Mouse (Mus musculus) spleen, postnatal 4 days (tissue): ENCODE data around the gene Zfp207.
"Not testable (repeated sequence)": the region's sequence is repeated elsewhere in the genome, so short reads cannot be mapped to it uniquely, and the experiment has no call there.

Experiments used
- DNase-seq, 2 experiments: peaks; one replicate each; pipeline ENCODE4 v3.0.0; 2022; ENCODE audit warnings: low spot score in 2 of 2

Zfp207 gene

DNA sequence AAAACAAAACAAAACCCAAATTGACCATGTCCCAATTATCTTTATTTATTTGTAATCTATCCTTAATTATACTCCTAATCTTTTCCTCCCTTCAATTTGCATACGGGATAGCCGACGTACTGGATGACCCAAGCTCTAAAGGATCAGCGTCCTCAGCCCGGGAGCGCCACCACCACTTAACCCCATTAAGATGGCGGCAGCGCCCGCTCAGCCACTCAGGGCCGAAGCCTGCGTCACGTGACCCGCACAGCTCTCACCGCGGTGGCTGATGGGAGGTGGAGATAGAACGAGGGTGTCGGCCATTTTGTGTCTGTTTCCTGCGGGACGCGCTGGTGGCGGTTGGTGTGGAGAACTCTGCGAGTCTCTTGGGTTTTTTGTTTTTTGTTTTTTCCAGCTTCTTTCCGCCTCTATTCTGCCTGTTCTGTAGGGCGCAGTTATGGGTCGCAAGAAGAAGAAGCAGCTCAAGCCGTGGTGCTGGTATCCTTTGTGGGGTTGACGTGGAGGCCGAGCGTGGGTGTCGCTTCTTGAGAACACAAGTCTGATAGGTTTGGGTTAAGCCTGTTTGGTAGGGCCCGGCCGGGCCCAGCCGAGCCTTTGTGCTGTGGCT lies at the start of gene Zfp207:
Gene Zfp207, plus strand, starts transcription at position 261 of the 607 bp plus-strand sequence.
- peak; percentile 98 to 99 for DNase-seq

DNA sequence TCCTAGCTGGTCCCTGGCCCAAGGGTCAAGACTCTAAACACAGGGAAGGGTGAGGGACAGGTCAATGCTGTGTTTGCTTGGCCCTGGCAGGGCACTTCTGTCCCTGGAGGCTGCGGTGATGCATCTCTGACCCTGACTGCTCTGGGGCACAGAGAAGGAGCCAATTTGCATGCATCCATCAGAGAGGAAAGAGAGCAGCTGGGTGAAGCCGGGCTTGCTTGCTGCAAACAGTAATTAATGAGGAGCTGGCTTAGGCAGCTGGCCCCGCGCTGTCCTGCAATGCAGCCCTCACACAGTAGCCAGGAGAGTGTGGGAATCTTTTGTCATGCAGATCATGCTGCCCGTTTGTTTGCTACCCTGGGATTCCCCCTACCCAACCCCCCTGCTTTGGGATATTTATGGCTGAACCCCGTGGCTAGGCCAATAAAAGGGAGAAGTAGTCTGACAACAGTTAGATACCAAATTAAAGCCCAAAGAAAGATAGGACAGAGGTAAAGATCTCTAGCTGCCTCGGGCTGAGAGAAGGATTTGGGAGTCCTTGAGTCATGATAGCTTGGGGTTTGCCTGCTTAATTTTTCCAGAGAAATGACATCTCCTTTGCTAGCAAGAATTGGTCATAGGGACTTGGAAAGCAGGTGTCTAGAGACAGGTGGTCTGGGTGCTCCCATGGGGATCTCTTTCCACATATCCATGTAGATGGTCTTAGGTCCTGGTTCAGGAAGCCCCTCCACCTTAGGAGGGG lies 47.3 kb upstream of the Zfp207 start:
- no peak for DNase-seq

DNA sequence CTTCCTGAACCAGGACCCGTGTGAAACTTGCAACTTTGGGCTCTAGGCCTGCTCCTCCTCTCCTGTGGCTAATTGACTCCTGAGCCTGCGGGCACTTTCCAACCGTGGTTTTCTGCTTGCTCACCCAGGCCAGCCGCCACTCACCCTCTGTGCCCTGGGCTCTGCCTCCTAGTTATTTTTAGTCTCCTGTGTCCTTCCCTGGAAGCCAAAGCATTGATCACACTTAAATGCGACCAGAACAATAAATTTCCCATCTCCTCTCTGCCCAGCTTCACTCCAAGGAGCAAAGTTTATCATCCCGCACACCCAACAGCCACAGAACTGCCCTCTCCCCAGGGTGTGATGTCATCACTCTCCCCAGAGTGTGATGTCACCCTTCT lies 46.7 kb upstream of the Zfp207 start:
- no peak for DNase-seq

DNA sequence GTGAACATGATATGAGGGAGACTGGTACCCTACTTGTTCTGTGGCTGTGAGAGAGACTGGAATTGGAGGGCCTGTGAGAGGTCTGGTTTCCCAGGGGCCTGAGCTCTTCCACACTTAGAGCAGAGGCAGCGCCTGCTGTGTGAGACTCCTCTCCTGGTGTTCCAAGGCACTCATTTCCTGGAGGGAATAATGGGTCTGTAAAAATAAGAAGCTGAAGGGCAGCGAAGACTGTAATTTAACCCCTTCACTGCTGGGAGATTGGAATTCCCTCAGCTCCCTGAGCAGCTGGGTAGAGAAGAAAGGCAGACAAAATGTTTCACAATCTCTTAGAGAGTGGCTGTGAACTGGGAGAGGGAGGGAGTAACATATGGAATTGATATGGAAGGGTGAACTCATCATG lies 40.6 kb upstream of the Zfp207 start:
- DNase-seq, result no peak

DNA sequence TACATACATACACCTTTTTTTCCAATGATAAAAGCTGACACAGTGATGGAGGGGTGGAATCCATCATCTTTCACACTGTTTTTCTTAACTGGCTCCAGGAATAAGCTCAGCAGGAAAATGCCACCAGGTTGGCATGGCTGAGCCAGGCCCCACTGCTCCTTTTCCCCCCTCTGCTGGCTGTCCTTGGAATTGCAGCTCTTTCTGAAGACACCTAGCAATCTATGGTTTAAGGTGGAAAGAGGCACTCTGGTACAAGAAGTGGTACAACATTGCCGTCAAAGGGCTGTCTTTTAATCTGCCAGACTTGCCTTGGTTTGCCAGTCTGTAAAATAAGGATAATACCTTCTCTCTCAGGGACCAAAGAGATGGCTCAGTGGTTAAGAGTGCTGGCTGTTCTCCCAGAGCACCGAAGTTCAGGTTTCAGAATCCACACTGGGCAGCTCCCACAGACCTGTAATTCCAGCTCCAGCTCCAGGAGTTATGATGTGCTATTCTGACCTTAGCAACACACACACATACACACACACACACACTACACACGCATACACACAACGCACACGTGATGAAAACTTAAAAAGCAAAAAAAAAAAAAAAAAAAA lies 31.1 kb upstream of the Zfp207 start:
- DNase-seq, result peak; percentile 75 to 94

DNA sequence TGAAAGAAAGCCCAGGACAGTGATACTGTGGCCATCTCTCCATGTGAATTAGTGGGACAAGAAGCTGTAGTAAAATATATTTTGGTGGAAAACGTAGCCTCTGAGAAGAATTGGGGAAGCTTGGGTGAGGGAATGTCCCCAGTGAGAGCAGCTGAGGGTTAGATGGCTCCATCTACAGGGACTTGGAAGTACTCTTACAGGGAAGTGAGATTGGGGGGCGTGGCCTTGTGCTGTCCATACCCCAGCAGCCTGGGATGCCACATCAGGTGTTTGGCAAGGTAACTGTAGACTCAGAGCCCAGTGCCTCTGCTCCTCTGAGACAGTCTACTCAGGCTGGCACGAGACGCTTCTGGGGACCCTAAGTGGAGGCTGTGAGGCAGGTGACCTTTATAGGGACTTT lies 28.2 kb upstream of the Zfp207 start:
- peak in 1 of 2 experiments; percentile 18 for DNase-seq

DNA sequence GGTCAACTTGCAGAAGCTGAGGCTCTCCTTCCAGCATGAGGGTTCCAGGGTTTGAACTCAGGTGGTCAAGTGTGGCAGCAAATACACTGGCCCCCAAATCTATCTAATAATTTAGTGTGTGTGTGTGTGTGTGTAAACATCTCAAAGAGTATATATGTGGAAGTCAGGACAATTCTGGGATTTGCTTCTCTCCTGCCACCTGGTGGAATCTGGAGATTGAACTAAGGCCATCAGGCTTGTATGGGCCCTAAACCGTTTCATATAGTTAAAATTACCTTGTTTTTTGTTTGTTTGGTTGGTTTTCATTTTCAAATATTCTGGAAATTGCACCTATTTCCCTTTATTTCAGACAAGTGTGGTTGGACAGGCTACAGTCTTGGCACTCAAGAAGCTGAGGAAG lies 14.1 kb upstream of the Zfp207 start:
- DNase-seq, result no peak

DNA sequence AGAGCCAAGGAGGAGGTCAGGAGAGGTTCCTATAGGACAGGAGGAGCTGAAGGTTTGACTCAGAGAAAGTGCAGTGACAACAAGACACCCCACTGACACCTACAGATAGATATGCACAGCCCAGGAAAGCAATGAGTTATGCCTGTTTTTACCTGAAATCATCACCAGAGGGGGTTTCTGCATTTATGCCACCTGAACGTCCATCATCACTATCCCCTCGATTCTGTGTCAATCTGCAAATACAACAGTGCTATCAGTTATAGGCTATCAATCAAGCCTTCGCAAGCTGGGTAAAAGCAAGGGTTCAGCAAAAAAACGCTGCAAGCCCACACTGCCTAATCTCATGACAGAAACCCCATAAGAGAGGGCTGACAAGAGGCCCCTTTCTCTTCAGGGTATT lies 6.4 kb upstream of the Zfp207 start:
- DNase-seq, result no peak

DNA sequence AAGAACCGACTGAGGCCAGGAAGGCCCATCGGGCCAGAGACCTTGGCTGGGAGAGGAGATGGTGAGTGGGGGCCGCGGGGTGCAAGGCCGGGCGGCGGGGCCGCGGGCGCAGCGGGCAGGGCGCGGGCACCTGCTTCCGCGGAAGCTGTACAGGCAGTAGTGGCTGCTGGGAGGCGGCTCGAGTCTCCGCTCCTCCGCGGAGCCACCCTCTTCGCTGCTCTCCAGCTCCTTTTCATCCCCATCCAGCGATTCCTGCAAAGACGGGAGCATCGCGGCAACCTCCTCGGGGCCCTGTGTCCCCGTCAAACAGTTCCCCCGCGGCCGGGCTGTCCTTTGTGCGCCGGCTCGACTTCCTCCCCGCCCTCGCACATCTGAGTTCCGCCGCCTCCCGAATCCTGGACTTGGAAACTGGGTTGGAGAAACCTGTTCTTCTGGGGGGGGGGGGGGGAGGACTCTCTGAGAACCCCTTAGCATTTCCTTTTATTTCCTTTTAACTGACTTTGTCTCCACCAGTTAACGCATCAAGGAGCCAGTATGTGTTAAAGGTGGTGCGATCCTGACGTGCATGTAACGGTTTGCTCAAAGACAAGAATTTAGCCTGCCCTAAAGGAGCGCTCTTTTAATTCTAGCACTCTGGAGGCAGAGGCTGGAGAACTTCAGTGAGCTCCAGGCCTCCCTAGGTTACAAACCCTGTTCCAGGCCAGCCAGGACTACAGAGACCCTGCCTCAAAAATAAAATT lies 5.2 kb upstream of the Zfp207 start, which contains the start of gene 5730455P16Rik:
Gene 5730455P16Rik, minus strand, starts transcription at position 323 of the 740 bp plus-strand sequence.
- DNase-seq, result peak; percentile 84 to 94

DNA sequence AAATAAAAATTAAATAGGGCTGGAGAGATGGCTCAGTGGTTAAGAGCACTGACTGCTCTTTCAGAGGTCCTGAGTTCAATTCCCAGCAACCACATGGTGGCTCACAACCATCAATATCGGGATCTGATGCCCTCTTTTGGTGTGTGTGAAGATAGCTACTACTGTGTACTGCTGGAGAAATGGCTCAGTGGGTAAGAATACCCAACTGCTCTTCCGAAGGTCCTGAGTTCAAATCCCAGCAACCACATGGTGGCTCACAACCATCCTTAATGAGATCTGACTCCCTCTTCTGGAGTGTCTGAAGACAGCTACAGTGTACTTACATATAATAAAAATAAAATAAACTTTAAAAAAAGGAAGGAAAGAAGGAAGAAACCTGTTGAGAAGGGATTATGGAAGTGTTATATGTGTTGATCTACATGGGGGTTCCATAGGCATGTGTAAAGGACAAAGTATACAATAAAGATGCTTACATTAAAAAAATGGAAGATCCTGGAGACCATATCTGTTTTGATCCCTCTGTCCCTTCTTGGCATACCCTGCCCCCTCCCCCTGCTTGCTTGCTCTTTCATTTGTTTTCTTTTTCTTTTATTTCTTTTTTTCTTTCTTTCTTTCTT lies 4.5 kb upstream of the Zfp207 start:
- DNase-seq, result not testable (repeated sequence)

DNA sequence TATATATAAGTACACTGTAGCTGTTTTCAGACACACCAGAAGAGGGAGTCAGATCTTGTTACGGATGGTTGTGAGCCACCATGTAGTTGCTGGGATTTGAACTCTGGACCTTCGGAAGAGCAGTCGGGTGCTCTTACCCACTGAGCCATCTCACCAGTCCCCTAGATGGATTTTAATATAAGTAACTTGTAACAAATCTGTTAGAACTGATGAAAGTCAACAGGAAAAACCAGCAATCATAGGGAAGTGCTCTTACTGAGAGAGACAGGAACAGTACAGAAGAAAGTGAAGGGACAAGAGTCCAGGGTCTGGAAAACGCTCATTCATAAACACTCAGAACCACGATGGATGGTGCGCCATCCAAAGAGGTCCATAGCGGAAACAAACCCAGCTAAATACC lies 3.9 kb upstream of the Zfp207 start:
- not testable (repeated sequence) for DNase-seq

DNA sequence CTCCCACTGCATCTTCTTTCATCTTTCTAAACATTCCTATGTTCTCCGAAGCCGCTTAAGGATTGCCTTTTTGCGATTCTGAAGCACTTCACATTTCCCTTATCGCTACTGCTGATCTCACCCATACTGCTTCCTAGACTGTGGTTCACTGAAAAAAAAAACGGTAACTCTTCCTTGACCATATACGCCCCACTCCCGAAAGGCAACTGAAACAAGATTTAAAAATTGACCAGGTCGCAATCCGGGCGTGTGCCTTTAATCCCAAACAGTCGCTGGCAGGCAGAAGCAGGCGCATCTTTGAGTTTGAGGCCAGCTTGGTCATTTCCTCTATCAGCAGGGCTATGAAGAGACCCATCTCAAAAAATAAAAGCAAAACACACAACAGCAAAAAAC lies 457 bp upstream of the Zfp207 start:
- peak; percentile 38 to 73 for DNase-seq

DNA sequence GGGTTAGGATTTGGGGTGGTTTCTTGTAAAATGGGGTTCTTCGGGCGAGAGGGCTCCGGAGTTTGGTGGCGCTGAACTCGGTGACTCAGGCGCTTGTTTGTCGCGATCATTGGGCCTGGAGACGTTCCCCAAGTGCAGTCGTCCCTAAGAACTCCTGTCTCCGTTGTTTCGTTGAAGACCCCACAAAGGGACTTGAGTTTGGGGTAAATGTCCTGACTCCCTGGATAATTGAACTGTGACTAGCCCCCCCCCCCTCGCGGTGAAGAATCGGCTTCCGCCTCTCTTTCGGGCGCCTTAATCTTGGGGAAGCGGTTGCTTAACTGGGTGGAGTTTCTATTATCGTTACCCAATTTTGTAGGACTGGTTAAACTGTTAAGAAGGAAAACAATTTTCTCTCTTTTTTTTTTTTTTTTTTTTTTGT lies 557 bp downstream of the Zfp207 start:
- DNase-seq, result peak in 1 of 2 experiments; percentile 50

DNA sequence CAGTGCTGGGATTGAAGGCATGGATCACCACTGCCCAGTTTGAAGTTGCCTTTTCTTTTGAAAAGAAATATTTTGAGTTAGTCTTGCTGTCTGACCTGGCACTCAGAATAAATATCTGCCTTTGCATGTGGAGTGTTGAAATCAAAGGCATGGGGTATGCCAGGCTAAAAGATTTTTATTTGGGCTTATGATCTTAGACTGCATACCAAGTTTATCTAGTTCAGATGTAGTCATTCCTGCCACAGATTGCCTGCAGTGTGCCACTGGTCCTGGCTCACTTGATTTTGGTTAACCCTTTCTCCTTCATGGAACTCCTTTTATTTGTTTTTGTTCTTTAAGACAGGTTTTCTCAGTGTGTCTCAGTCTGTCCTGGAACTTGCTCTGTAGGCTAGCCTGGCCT lies 1.4 kb downstream of the Zfp207 start:
- DNase-seq, result no peak

DNA sequence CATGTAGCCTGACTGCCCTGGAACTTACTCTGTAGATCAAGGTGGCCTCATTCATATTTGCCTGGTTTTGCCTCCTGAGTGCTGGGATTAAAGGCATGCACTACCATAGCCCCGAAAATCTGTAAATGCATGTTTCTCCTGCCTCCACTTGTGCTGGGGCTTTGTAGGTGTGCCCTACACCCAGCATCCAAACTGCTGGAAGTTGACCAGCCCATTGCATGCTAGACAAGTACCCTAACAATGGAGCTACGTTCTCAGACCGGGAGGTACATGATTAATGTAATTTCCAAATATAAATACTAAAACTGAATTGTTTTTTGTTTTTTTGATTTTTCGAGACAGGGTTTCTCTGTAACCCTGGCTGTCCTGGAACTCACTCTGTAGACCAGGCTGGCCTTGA lies 2.0 kb downstream of the Zfp207 start:
- no peak for DNase-seq

DNA sequence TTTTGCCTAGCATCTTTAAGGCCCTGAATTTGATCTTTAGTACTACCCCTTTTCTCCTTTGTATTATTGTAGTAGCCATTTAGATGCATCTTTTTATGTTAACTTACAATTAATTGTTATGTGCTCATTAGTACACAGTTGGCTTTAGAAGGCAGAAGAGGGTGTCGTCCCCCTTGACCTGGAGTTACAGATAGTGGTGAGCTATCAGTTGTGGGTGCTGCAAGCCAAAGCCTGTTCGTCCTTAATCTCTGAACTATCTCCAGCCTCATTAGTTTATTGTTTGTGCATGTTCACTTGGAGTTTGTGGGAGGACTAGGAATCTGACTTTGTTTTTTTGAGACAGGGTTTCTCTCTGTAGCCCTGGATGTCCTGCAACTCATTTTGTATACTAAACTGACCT lies 3.7 kb downstream of the Zfp207 start:
- DNase-seq, result no peak

DNA sequence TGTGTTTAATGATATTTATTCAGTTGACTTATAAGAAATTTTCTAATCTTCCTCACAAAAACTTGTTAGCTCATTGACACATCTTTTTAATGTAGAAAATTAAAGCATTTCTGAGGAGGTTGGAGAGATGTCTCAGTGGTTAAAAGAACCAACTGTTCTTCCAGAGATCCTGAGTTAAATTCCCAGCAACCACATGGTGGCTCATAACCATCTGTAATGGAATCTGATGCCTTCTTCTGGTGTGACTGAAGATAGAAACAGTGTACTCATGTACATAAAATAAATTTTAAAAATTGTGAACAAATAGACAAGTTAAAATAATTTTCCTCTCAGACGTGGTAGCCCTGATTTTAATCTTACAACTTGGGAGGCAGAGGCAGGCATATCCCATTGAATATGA lies 6.8 kb downstream of the Zfp207 start:
- no peak for DNase-seq

DNA sequence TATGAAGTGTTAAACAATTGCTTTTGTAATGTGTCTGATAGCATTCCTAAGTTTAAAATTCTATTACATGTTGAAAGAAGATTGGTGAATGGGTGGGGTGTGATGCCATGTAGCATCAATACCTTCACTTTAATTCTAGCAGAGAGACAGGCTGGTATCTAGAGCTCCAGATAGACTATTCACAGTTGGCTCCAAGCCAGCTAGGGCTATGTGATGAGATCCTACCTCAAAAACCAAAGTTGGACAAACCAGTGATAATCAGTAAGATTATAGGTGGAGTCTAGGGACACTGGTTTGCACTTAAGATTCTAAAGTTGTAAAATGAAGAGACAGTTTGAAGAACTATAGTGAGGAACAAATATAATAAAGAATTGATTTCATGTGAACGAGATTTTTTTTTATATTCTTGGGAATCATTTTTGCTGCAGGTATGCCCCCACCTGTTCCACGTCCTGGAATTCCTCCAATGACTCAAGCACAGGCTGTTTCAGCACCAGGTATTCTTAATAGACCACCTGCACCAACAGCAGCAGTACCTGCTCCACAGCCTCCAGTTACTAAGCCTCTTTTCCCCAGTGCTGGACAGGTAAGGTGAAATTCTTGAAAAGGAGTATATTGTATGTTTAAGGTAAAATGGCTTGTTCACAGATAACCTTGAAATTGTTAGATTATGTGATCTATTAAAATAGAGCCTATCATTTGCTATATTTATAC lies 8.5 kb downstream of the Zfp207 start:
- no peak for DNase-seq

DNA sequence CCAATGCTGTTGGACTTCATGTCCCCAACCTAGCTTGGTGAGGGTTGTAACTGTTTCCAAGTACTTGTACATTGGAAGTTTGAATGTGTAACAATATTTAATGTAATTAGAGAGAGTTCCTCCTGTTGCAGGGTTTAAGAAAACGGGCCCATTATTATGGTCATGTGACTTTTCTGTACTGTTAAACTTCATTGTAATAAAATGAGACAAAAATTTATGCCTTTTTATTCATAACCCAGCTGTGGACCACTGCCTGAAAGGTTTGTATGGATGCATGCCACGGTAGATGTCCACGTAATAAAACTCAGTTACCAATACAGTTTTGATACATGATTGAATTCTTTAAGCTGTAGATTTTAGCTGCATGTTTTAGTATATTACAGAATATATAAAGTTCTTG lies 12.9 kb downstream of the Zfp207 start:
- DNase-seq, result peak in 1 of 2 experiments; percentile 2

DNA sequence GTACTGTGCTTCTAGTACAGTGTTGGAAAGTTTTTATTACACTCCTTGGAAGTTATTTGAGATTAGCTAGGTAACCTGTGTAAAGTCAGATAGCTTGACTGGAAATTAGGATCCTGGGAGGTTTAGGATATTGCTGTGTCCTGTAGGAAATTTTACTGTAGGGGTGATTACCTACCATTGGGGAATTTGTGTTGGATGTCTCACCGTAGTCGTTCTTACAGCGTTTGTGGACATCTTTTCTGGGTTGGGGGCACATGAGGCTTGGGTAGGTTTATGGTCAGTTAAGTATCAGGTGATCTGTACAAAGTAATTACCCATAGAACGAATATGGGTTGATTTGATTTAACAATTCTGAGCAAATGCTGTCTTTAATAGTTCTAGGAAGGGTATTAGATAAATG lies 13.5 kb downstream of the Zfp207 start:
- DNase-seq, result no peak

DNA sequence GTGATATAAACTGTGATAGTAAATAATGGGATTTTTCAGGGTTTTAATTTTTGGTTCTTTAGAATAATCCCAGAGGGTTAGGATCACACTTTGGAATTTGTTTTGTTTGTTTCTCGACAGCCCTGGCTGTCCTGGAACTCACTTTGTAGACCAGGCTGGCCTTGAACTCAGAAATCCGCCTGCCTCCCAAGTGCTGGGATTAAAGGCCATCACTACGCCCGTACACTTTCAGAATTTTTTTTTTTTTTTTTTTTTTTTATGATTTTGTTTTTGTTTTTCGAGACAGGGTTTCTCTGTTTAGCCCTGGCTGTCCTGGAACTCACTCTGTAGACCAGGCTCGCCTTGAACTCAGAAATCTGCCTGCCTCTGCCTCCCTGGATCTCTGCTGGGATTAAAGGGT lies 24.8 kb downstream of the Zfp207 start:
- not testable (repeated sequence) for DNase-seq
